Mouse (Mus musculus): ENCODE measurements around the gene Safb2. TPM values are rescaled to one million over a fixed set of nuclear protein-coding genes. Genes with fewer than 3 reads are reported as not detected.

Safb2 gene
- polyA plus RNA-seq, 1 experiment from 2014 or later, result 28.8 TPM

GRCm38 (mm10) chr17:56514330-56514729, 70.1 kb downstream of the Safb2 start:
- peaks cover 23% of the 10 kb centered on the region; the same call in 1 of the 2 replicates for H3K27me3 ChIP-seq (ENCODE audit: control insufficient read depth, insufficient read depth, low read length)
- no peak for ATAC-seq (ENCODE audit: low FRiP score, low TSS enrichment)

DNA sequence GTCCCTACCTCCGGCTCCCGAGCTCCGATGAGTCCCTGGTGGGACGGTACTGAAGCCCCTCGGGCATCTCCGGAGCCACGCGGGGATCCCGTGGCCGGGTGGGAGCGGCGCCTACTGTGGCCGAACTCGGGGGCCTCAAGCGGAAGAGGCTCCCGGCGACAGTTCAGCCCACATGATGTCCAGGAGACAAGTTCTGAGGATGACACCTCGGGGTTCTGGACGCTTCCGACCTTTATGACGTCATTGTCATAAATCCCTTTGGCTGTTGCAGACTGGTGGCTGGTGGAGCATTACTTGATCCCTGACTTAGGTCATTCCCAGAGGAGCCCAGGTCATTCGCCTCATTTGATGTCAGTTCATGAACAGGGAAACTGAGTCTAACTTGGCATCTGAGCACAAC, 72.1 kb downstream of the Safb2 start, which contains the start of gene Znrf4:
Gene Znrf4, minus strand, starts transcription at position 122 of the 400 bp plus-strand sequence.
- H3K36me3 ChIP-seq (ENCODE audit: control insufficient read depth, insufficient read depth, low read length), result no peaks in the 10 kb centered on the region
- H3K4me1 ChIP-seq (replicated peaks; ENCODE audit: control insufficient read depth, insufficient read depth), result 0 out of 2 replicates have a peak, but pooled peaks cover 2% of the 10 kb centered on the region
- peaks cover 23% of the 10 kb centered on the region; the same call in 1 of the 2 replicates for H3K27me3 ChIP-seq (ENCODE audit: control insufficient read depth, insufficient read depth, low read length)
- H3K4me3 ChIP-seq (ENCODE audit: low read depth, low read length), result peak within 1 kb of the TSS; percentile 23; the same call in 1 of the 2 replicates
- no peak within 1 kb of the TSS for H3K27ac ChIP-seq (replicated peaks)
- ATAC-seq (ENCODE audit: low FRiP score, low TSS enrichment) (no peak), DNase-seq (ENCODE audit: low spot score) (no peak)
- 65% methylated on average over 22 of the region's 22 CpGs for WGBS
- H3K9ac ChIP-seq (ENCODE audit: low read length), result no peak within 1 kb of the TSS
- peak within 1 kb of the TSS; percentile 28 for H3K4me2 ChIP-seq (replicated peaks; ENCODE audit: low read depth)
- no peak for TF ChIP-seq CTCF (IDR thresholded peaks at IDR 0.05; ENCODE audit: low read depth)
- no peak for TF ChIP-seq EP300 (optimal IDR thresholded peaks at IDR 0.05)
- no peaks in the 10 kb centered on the region for H3K9me3 ChIP-seq (ENCODE audit: control insufficient read depth, low read length)

More at GRCm38 (mm10) chr17:56514330-56514729, 70.1 kb downstream of the Safb2 start:
- Histone ChIP-seq H3K4me2 (replicated peaks; ENCODE audit: low read depth) (no peak overlapping the region), H3K4me3 (ENCODE audit: low read depth, low read length) (no peak overlapping the region), H3K27ac (replicated peaks) (no peak overlapping the region), H3K4me1 (replicated peaks; ENCODE audit: control insufficient read depth, insufficient read depth) (0 out of 2 replicates have a peak, but pooled peaks cover 2% of the 10 kb centered on the region), H3K9me3 (ENCODE audit: control insufficient read depth, low read length) (no peaks in the 10 kb centered on the region), H3K36me3 (ENCODE audit: control insufficient read depth, insufficient read depth, low read length) (no peaks in the 10 kb centered on the region), H3K9ac (ENCODE audit: low read length) (no peak overlapping the region)
- TF ChIP-seq CTCF (IDR thresholded peaks at IDR 0.05; ENCODE audit: low read depth), result no peak
- no peak for TF ChIP-seq EP300 (optimal IDR thresholded peaks at IDR 0.05)
- DNase-seq (ENCODE audit: low spot score), result no peak

DNA sequence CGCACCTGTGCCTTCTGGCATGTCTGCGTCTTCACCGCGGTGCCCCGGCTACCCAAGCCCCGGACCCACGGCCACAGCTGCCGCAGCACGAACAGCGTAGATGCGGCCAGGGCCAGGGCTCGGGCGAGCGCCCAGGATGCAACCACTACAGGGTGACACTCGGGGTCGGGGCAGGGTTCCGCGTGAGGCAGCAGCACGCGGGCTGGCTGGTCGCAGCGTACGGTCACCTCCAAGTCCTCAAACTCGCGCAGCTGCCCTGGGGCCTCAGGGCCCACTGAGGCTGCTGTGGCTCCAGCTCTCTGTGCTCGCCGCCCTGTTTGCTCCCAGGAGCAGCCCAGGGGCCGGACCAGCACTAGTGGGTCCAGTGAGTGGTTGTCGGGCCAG, 72.7 kb downstream of the Safb2 start:
- no peak for DNase-seq (ENCODE audit: low spot score)
- Histone ChIP-seq H3K36me3 (ENCODE audit: control insufficient read depth, insufficient read depth, low read length) (no peaks in the 10 kb centered on the region), H3K4me1 (replicated peaks; ENCODE audit: control insufficient read depth, insufficient read depth) (0 out of 2 replicates have a peak, but pooled peaks cover 2% of the 10 kb centered on the region), H3K4me2 (replicated peaks; ENCODE audit: low read depth) (no peak overlapping the region), H3K27ac (replicated peaks) (no peak overlapping the region), H3K4me3 (ENCODE audit: low read depth, low read length) (no peak overlapping the region; the same call in 1 of the 2 replicates), H3K27me3 (ENCODE audit: control insufficient read depth, insufficient read depth, low read length) (peaks cover 23% of the 10 kb centered on the region; the same call in 1 of the 2 replicates), H3K9me3 (ENCODE audit: control insufficient read depth, low read length) (no peaks in the 10 kb centered on the region), H3K9ac (ENCODE audit: low read length) (no peak overlapping the region)
- no peak for ATAC-seq (ENCODE audit: low FRiP score, low TSS enrichment)
- no peak for TF ChIP-seq EP300 (optimal IDR thresholded peaks at IDR 0.05)
- no peak for TF ChIP-seq CTCF (IDR thresholded peaks at IDR 0.05; ENCODE audit: low read depth)
- WGBS, result 26% methylated on average over 27 of the region's 29 CpGs

DNA sequence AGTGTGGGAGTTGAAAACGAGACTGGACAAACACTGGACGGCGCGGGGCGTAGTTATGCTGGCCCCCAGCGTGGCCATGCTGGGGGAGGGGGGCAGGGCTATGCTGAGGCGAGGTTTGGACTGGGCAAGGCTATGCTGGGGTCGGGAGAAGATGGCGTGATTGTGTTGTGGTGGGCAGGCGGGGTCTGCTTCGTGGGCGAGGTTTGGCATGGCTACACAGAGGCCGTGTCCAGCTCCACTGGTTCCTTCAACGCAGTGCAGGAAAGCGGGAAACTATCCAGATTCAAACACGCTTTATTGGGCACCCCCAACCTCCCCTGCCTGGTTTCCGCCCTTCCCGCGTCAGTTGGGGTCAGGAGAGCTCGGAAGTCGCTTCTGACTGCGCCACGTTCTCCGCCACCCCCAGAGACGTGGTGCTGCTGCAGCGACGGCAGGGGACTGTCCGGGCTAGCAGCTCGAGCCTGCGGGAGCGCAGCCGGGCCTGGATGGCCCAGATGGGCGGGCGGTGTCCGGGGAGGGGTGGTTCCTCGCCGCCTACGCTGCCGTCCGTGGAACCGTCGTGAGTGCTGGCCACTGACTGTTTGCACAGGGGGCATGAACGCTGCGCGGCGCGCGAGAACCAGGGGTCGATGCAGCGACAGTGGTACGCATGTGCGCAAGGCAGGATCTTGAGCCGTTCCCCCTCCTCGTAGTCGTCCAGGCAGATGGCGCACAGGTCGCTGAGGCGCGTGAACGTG, 73.2 kb downstream of the Safb2 start:
- DNase-seq (ENCODE audit: low spot score) (no peak), ATAC-seq (ENCODE audit: low FRiP score, low TSS enrichment) (no peak)
- Histone ChIP-seq H3K4me1 (replicated peaks; ENCODE audit: control insufficient read depth, insufficient read depth) (0 out of 2 replicates have a peak, but pooled peaks cover 2% of the 10 kb centered on the region), H3K27ac (replicated peaks) (no peak overlapping the region), H3K27me3 (ENCODE audit: control insufficient read depth, insufficient read depth, low read length) (peaks cover 23% of the 10 kb centered on the region; the same call in 1 of the 2 replicates), H3K4me2 (replicated peaks; ENCODE audit: low read depth) (peak overlapping the region; percentile 28), H3K9ac (ENCODE audit: low read length) (no peak overlapping the region), H3K9me3 (ENCODE audit: control insufficient read depth, low read length) (no peaks in the 10 kb centered on the region), H3K36me3 (ENCODE audit: control insufficient read depth, insufficient read depth, low read length) (no peaks in the 10 kb centered on the region), H3K4me3 (ENCODE audit: low read depth, low read length) (peak overlapping the region; percentile 23; the same call in 1 of the 2 replicates)
- WGBS, result 6% methylated on average over 56 of the region's 60 CpGs
- TF ChIP-seq CTCF (IDR thresholded peaks at IDR 0.05; ENCODE audit: low read depth), result no peak
- no peak for TF ChIP-seq EP300 (optimal IDR thresholded peaks at IDR 0.05)

Other genes starting within 250 kb of the Safb2 start
- gene Ptprs, start 108.1 kb downstream of the Safb2 start, polyA plus RNA-seq (2015; fragmentation: Nextera tagmentation; extraction: Ambion mirVana), result 22.2 and 22.8 TPM in 2 replicates
- not detected in 2 replicates for gene Znrf4, start 72.2 kb downstream of the Safb2 start, polyA plus RNA-seq (2015; fragmentation: Nextera tagmentation; extraction: Ambion mirVana)
- gene Gm20219, start 30.2 kb downstream of the Safb2 start, polyA plus RNA-seq (2015; fragmentation: Nextera tagmentation; extraction: Ambion mirVana), result 15.9 and 19.2 TPM in 2 replicates
- gene Safb, start 240 bp upstream of the Safb2 start, polyA plus RNA-seq (2015; fragmentation: Nextera tagmentation; extraction: Ambion mirVana), result 34.7 and 38.6 TPM in 2 replicates
- gene 2410015M20Rik, start 25.2 kb upstream of the Safb2 start, polyA plus RNA-seq (2015; fragmentation: Nextera tagmentation; extraction: Ambion mirVana), result 327 and 335 TPM in 2 replicates
- 2,079 and 2,215 TPM in 2 replicates for gene Rpl36, start 28.8 kb upstream of the Safb2 start, polyA plus RNA-seq (2015; fragmentation: Nextera tagmentation; extraction: Ambion mirVana)
- gene Lonp1, start 42.3 kb upstream of the Safb2 start, polyA plus RNA-seq (2015; fragmentation: Nextera tagmentation; extraction: Ambion mirVana), result 25.8 and 27.5 TPM in 2 replicates
- 0.10 and 0.18 TPM in 2 replicates for gene Catsperd, start 43.6 kb upstream of the Safb2 start, polyA plus RNA-seq (2015; fragmentation: Nextera tagmentation; extraction: Ambion mirVana)
- 34.5 and 35.4 TPM in 2 replicates for gene Ranbp3, start 88.7 kb upstream of the Safb2 start, polyA plus RNA-seq (2015; fragmentation: Nextera tagmentation; extraction: Ambion mirVana)
- gene Ndufa11, start 133.2 kb upstream of the Safb2 start, polyA plus RNA-seq (2015; fragmentation: Nextera tagmentation; extraction: Ambion mirVana), result 584 and 595 TPM in 2 replicates
- gene Vmac, start 133.4 kb upstream of the Safb2 start, polyA plus RNA-seq (2015; fragmentation: Nextera tagmentation; extraction: Ambion mirVana), result 19.0 and 22.8 TPM in 2 replicates
- 32.4 and 37.9 TPM in 2 replicates for gene Nrtn, start 172.9 kb upstream of the Safb2 start, polyA plus RNA-seq (2015; fragmentation: Nextera tagmentation; extraction: Ambion mirVana)
- 22.9 and 24.4 TPM in 2 replicates for gene Dus3l, start 180.2 kb upstream of the Safb2 start, polyA plus RNA-seq (2015; fragmentation: Nextera tagmentation; extraction: Ambion mirVana)
- gene Prr22, start 185.7 kb upstream of the Safb2 start, polyA plus RNA-seq (2015; fragmentation: Nextera tagmentation; extraction: Ambion mirVana), result 0.38 and 0.65 TPM in 2 replicates
- 3.2 and 3.3 TPM in 2 replicates for gene Rfx2, start 246.4 kb upstream of the Safb2 start, polyA plus RNA-seq (2015; fragmentation: Nextera tagmentation; extraction: Ambion mirVana)

Measured in stomach, postnatal 0 days (tissue).